In the genomic region with DNA sequence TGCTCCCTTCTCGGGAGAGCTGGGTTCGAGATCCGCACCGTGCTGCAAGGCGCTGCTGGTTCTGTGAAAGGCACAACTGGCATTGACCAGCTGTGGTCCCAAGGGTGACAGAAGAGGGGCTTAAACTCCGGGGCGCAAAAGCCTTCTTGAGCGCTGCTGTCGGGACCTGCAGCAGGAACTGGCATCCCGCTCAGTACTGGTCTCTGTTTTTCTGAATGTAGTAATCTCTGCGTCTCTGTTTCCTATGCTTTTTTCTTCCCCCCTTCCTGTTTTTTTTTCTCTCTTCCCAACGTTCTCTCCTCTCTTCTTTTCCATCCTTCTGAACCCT, we compare ENCODE assay signal across 9 mouse cellular contexts. TPM values are rescaled to one million over a fixed set of nuclear protein-coding genes. Genes with fewer than 3 reads are reported as not detected.
DNase-seq lines count a peak whose midpoint lies in the region; ATAC-seq and TF ChIP-seq lines count a peak whose summit lies in the region.
"Had no signal": no experiment of that assay in that cellular context is flagged by ENCODE, and none has a peak within 500 bp of the region (broad histone marks: within the 10 kb centered on the region; RNA-seq: fewer than 3 reads in every experiment).

No protein-coding gene starts in this region.

- H3K9me3 ChIP-seq in heart, embryonic 10.5 days = no peaks in the 10 kb centered on the region
- no peaks in the 10 kb centered on the region for H3K9me3 ChIP-seq in neural tube, embryonic 11.5 days (ENCODE audit: control insufficient read depth, low read length)
- H3K9me3 ChIP-seq in intestine, postnatal 0 days (ENCODE audit: control insufficient read depth) = no peaks in the 10 kb centered on the region
- no peaks in the 10 kb centered on the region for H3K9me3 ChIP-seq in stomach, embryonic 14.5 days (ENCODE audit: control insufficient read depth, low read depth, low read length)

- no peak overlapping the region for H3K9ac ChIP-seq in neural tube, embryonic 11.5 days (ENCODE audit: low read length)
- no peak overlapping the region for H3K9ac ChIP-seq in intestine, postnatal 0 days (ENCODE audit: low read depth, low read length)
- H3K9ac ChIP-seq in stomach, embryonic 14.5 days (replicated peaks; ENCODE audit: low read depth, low read length) = 0 out of 2 replicates have a peak overlapping the region, but pooled peaks have one; percentile 4

- peaks cover 42% of the 10 kb centered on the region for H3K27me3 ChIP-seq in heart, embryonic 10.5 days (ENCODE audit: insufficient read depth, poor library complexity, severe bottlenecking)
- peaks cover 8% of the 10 kb centered on the region for H3K27me3 ChIP-seq in neural tube, embryonic 11.5 days (ENCODE audit: control insufficient read depth, insufficient read depth, low read length)
- H3K27me3 ChIP-seq in intestine, postnatal 0 days (replicated peaks; ENCODE audit: control insufficient read depth, insufficient read depth, low read length) = peaks cover 18% of the 10 kb centered on the region
- no peaks in the 10 kb centered on the region for H3K27me3 ChIP-seq in stomach, embryonic 14.5 days (ENCODE audit: control insufficient read depth, insufficient read depth, low read length)

- H3K36me3 ChIP-seq in heart, embryonic 10.5 days = no peaks in the 10 kb centered on the region
- no peaks in the 10 kb centered on the region for H3K36me3 ChIP-seq in neural tube, embryonic 11.5 days (ENCODE audit: control insufficient read depth, insufficient read depth, low read length)
- no peaks in the 10 kb centered on the region for H3K36me3 ChIP-seq in intestine, postnatal 0 days (ENCODE audit: control insufficient read depth, insufficient read depth)
- H3K36me3 ChIP-seq in stomach, embryonic 14.5 days (ENCODE audit: control insufficient read depth, insufficient read depth, low read length) = no peaks in the 10 kb centered on the region

- ATAC-seq in neural tube, embryonic 11.5 days (ENCODE audit: insufficient read depth, low FRiP score, low TSS enrichment) = no peak
- no peak for ATAC-seq in intestine, postnatal 0 days
- ATAC-seq in stomach, embryonic 14.5 days (ENCODE audit: insufficient number of reproducible peaks, insufficient read depth, low FRiP score, low read depth) = no peak

- H3K4me2 ChIP-seq in neural tube, embryonic 11.5 days (ENCODE audit: low read depth) = peak overlapping the region; percentile 56
- peak overlapping the region; percentile 27; the same call in 1 of the 2 replicates for H3K4me2 ChIP-seq in intestine, postnatal 0 days (replicated peaks; ENCODE audit: low read depth)
- H3K4me2 ChIP-seq in stomach, embryonic 14.5 days (replicated peaks; ENCODE audit: low read depth, low read length) = peak overlapping the region; percentile 64

- TF ChIP-seq CTCF in intestine, postnatal 0 days (IDR thresholded peaks at IDR 0.05; ENCODE audit: low read depth) = no peak

- WGBS in heart, embryonic 10.5 days = 2% methylated on average over 12 of the region's 12 CpGs
- 8% methylated on average over 12 of the region's 12 CpGs for WGBS in neural tube, embryonic 11.5 days
- 2% methylated on average over 12 of the region's 12 CpGs for WGBS in intestine, postnatal 0 days
- WGBS in stomach, embryonic 14.5 days = 2% methylated on average over 12 of the region's 12 CpGs

- DNase-seq in heart, embryonic 10.5 days (ENCODE audit: low spot score) = no peak
- DNase-seq in heart, postnatal 10 days = no peak
- no peak for DNase-seq in neural tube, embryonic 11.5 days (ENCODE audit: low spot score)
- DNase-seq in neural tube, embryonic 10.5 days (ENCODE audit: extremely low spot score, low spot score) = no peak
- no peak for DNase-seq in urinary bladder, postnatal 4 days (ENCODE audit: low spot score in 2 of 2)
- no peak for DNase-seq in lung, postnatal 36 days
- DNase-seq: kidney, adult 2 months had no signal

- H3K27ac ChIP-seq in heart, embryonic 10.5 days = no peak overlapping the region
- H3K27ac ChIP-seq in neural tube, embryonic 11.5 days (ENCODE audit: low read depth, low read length) = no peak overlapping the region
- H3K27ac ChIP-seq in intestine, postnatal 0 days (ENCODE audit: low read depth, low read length) = no peak overlapping the region
- H3K27ac ChIP-seq in stomach, embryonic 14.5 days (ENCODE audit: low read length) = no peak overlapping the region

- intact Hi-C loops in heart, postnatal 10 days (cut with DNase I) = no loop called here

- H3K4me3 ChIP-seq in heart, embryonic 10.5 days = peak overlapping the region; percentile 59
- peak overlapping the region; percentile 36 for H3K4me3 ChIP-seq in neural tube, embryonic 11.5 days (ENCODE audit: low read depth, low read length)
- H3K4me3 ChIP-seq in intestine, postnatal 0 days (ENCODE audit: low read depth, low read length) = 0 out of 2 replicates have a peak overlapping the region, but pooled peaks have one; percentile 3
- peak overlapping the region; percentile 27 for H3K4me3 ChIP-seq in stomach, embryonic 14.5 days (ENCODE audit: low read depth, low read length)

- peaks cover 7% of the 10 kb centered on the region; the same call in 1 of the 2 replicates for H3K4me1 ChIP-seq in heart, embryonic 10.5 days
- no peaks in the 10 kb centered on the region for H3K4me1 ChIP-seq in neural tube, embryonic 11.5 days (ENCODE audit: control insufficient read depth, insufficient read depth, low read length)
- no peaks in the 10 kb centered on the region for H3K4me1 ChIP-seq in intestine, postnatal 0 days (replicated peaks; ENCODE audit: control insufficient read depth, insufficient read depth, low read length)
- H3K4me1 ChIP-seq in stomach, embryonic 14.5 days (ENCODE audit: control insufficient read depth, insufficient read depth, low read length) = no peaks in the 10 kb centered on the region

RNA-seq across cellular contexts. Expression of a gene that starts 1.0 kb away (rescaled TPM):
- polyA plus RNA-seq in heart, embryonic 10.5 days (2016; fragmentation: Nextera tagmentation; extraction: Ambion mirVana) = 1.7 and 4.3 TPM in 2 replicates
- total RNA-seq in heart, postnatal 10 days (2021) = 1 to 10 TPM; 1.1 to 1.7 TPM
- 3.3 and 3.6 TPM in 2 replicates for polyA plus RNA-seq in neural tube, embryonic 11.5 days (2014; fragmentation: Nextera tagmentation; extraction: Ambion mirVana)
- 1.7 and 2.4 TPM in 2 replicates for polyA plus RNA-seq in intestine, postnatal 0 days (2015; fragmentation: Nextera tagmentation; extraction: Ambion mirVana)
- 7.0 and 7.6 TPM in 2 replicates for polyA plus RNA-seq in stomach, embryonic 14.5 days (2014; fragmentation: Nextera tagmentation; extraction: Ambion mirVana)

Comparison
In these comparisons a context has a peak if more than half of its experiments do, and no peak if none do; other contexts are left out.
1. H3K4me3 ChIP-seq: peak in every context shown above with its lines; median percentile 59 in heart, embryonic 10.5 days; 36 in neural tube, embryonic 11.5 days; 27 in stomach, embryonic 14.5 days; 3 in intestine, postnatal 0 days.